Mouse (Mus musculus) layer of hippocampus, adult 18-20 months (tissue): ENCODE data around the gene Xrra1. TPM values are rescaled to one million over a fixed set of nuclear protein-coding genes. Genes with fewer than 3 reads are reported as not detected.
A peak's percentile ranks its signal among the peaks of the same experiment; 100 is the strongest.
"Not testable (repeated sequence)": the region's sequence is repeated elsewhere in the genome, so short reads cannot be mapped to it uniquely, and the experiment has no call there.

Source experiments
- DNase-seq, 2 experiments: peaks; one replicate each; pipeline ENCODE4 v3.0.0; 2022; ENCODE audit warnings: low spot score in 2 of 2
- total RNA-seq, 2 experiments: library from RNA; stranded (reverse); gene quantifications; 2 replicates each; pipeline ENCODE4 v1.2.3; 2021

The Xrra1 gene
- total RNA-seq, 2 experiments from 2014 or later, result 1.2 TPM

GRCm38 (mm10) chr7:99945939-99946338, 87.0 kb downstream of the Xrra1 start:
- DNase-seq, result no peak

GRCm38 (mm10) chr7:99946356-99946755, 87.4 kb downstream of the Xrra1 start:
- no peak for DNase-seq

GRCm38 (mm10) chr7:99947329-99947728, 88.4 kb downstream of the Xrra1 start:
- DNase-seq, result peak; percentile 64 to 82

- peak; percentile 45 to 79 for DNase-seq
Observed at GRCm38 (mm10) chr7:99953442-99954098, 94.7 kb downstream of the Xrra1 start.

- no peak for DNase-seq
Observed at GRCm38 (mm10) chr7:99954212-99954611, 95.3 kb downstream of the Xrra1 start.

GRCm38 (mm10) chr7:99956095-99956494, 97.2 kb downstream of the Xrra1 start:
- DNase-seq, result no peak

GRCm38 (mm10) chr7:99957226-99957965, 98.5 kb downstream of the Xrra1 start:
- no peak for DNase-seq

- not testable (repeated sequence) for DNase-seq
Observed at GRCm38 (mm10) chr7:99960571-99960970, 101.7 kb downstream of the Xrra1 start.

DNA sequence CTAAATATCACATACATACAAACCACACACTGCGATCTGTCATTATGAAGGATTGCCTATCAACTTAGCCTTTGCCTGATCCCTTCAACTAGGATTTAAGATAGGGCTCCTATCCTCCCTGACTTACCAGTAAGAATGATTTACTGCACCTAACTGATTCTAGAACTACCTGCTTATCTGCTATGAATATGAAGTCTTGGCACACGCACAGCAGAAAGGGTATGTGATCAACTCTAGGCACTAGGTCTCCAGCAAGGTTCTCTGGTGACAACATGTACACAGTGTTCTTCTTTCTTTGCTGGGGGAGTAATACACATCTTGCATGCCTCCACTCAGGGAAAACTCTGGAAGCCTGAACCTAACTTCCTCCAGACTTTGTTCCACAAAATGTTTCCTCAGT, 102.6 kb downstream of the Xrra1 start:
- DNase-seq, result no peak

- no peak for DNase-seq
Observed at GRCm38 (mm10) chr7:99962536-99963236, 103.8 kb downstream of the Xrra1 start.

DNA sequence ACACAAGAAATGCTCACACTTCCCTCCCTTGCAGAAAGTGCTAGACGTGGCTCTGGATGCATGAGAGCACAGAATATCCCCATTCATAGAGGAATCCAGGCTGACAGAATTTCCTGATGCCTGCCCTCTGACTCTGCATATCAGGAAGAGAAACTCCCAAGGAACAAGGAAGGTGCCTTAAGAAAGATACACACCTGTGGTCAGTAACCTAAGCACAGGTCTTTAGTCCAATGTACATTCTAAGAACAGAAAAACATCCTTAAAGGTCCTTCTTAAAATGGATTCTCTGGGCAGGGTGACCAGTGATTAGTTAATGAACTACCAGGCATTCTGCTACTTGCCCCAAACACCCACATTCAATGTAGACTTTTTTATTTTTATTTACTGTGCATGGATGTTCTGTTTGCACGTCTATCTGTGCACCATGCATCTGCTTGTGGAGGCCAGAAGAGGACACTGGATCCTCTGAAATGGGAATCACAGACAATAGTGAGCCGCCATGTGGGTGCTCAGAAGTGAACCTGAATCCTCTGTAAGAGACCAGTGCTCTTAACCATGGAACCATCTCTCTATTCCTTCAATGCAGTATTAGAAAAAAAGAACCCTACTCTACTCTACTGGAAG, 104.4 kb downstream of the Xrra1 start:
- no peak for DNase-seq

- peak; percentile 38 to 63 for DNase-seq
Observed at GRCm38 (mm10) chr7:99965020-99965841, 106.3 kb downstream of the Xrra1 start.

DNA sequence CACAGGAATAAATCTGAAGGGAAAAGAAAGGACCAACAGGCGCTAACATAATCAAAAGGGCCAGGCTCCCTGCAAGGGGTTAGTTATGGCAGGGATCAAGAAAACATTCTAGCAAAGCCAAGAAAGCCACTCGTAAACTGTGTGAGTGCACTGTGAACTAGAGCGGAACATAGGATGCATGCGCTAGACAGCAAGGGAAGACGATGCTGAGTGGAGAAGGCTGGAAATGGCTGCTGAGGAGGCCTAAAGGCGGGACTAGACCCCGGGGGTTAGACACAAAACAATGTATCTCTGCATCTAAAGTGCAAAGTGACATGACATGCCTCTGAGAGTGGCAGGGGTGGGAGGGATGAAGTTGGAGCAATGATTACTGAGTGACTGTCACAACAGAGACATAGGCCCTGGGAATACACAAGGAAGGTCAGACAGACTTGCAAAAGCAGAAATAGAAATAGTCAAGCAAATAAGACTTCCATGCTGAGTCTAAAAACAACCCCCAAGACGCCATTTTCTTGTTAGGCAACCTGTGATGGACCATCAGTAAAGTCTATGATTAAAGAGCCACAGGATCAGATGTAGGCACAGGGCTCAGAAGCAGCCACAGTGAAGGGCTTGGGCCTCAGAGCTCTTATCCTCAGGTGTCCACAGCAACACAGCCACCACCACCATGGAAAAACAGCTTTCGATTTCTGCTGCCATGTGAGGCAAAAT, 107.2 kb downstream of the Xrra1 start:
- DNase-seq, result no peak

Other genes with a start within 250 kb of the Xrra1 start
- gene Tpbgl, start 232.0 kb upstream of the Xrra1 start, total RNA-seq, result 1 to 10 TPM; 5.5 to 6.3 TPM
- 10 to 100 TPM; 11.9 to 12.2 TPM for gene Slco2b1, start 147.8 kb upstream of the Xrra1 start, total RNA-seq
- gene Olfr520, start 128.8 kb upstream of the Xrra1 start, total RNA-seq, result not detected
- gene Olfr521, start 95.6 kb upstream of the Xrra1 start, total RNA-seq, result not detected
- gene Neu3, start 30.7 kb upstream of the Xrra1 start, total RNA-seq, result 1 to 10 TPM; 2.7 to 2.8 TPM
- gene Spcs2, start 4.3 kb downstream of the Xrra1 start, total RNA-seq, result 10 to 100 TPM; 97.3 to 99.4 TPM
- gene Rnf169, start 121.3 kb downstream of the Xrra1 start, total RNA-seq, result 10 to 100 TPM; 26.6 to 28.4 TPM
- not detected for gene Chrdl2, start 147.1 kb downstream of the Xrra1 start, total RNA-seq